Mouse (Mus musculus) forebrain, embryonic 16.5 days (tissue): ENCODE measurements around the gene Mtss1l. TPM values are rescaled to one million over a fixed set of nuclear protein-coding genes. Genes with fewer than 3 reads are reported as not detected.

ENCODE experiments used
- ATAC-seq: fragments of 200-750 bp; cut with Nextera tagmentation; 2 replicates; pipeline ENCODE4 v1.8.0; 2017; ENCODE audit warnings: mild to moderate bottlenecking, moderate library complexity
- H3K27ac ChIP-seq: fragments of 300-500 bp; sonication (generic); 2 replicates; pipeline ENCODE4 v1.5.1; 2014; ENCODE audit warnings: low read length, control low read depth
- H3K27me3 ChIP-seq: fragments of 300-500 bp; sonication (generic); replicated peaks from 2 replicates; pipeline ENCODE4 v1.6.1; 2014; ENCODE audit warnings: low read length; ENCODE audit not compliant: control insufficient read depth, insufficient read depth
- H3K36me3 ChIP-seq: fragments of 300-500 bp; sonication (generic); 2 replicates; pipeline ENCODE4 v1.6.1; 2014; ENCODE audit not compliant: control insufficient read depth, insufficient read depth
- H3K4me1 ChIP-seq: fragments of 300-500 bp; sonication (generic); replicated peaks from 2 replicates; pipeline ENCODE4 v1.6.1; 2014; ENCODE audit warnings: low read length; ENCODE audit not compliant: control insufficient read depth, insufficient read depth
- H3K4me2 ChIP-seq: fragments of 300-500 bp; sonication (generic); 2 replicates; pipeline ENCODE4 v1.6.1; 2014; ENCODE audit warnings: mild to moderate bottlenecking, low read length, control low read depth
- H3K4me3 ChIP-seq: fragments of 300-500 bp; sonication (generic); replicated peaks from 2 replicates; pipeline ENCODE4 v1.5.1; 2014; ENCODE audit warnings: mild to moderate bottlenecking, low read length, control low read depth
- H3K9ac ChIP-seq: fragments of 300-500 bp; sonication (generic); replicated peaks from 2 replicates; pipeline ENCODE4 v1.6.1; 2014; ENCODE audit warnings: low read depth, low read length, control low read depth
- H3K9me3 ChIP-seq: fragments of 300-500 bp; sonication (generic); 2 replicates; pipeline ENCODE4 v1.6.1; 2016; ENCODE audit warnings: low read length; ENCODE audit not compliant: control insufficient read depth
- WGBS: fragments of 180-500 bp; shearing (Covaris S2); extraction: QIAGEN DNeasy Blood & Tissue Kit; methylation state at CpG from one replicate; pipeline ENCODE4 v1.1.7; 2014; 5-methylcytosine and 5-hydroxymethylcytosine counted together
- polyA plus RNA-seq: library from polyadenylated mRNA; unstranded; fragments of >200 nt; fragmentation: Nextera tagmentation; extraction: Ambion mirVana; gene quantifications from 2 replicates; pipeline ENCODE4 v1.2.1, GENCODE M21; 2015

Mtss1l gene
- polyA plus RNA-seq, 1 experiment from 2014 or later, result 24.6 TPM

GRCm38 (mm10) chr8:110745162-110745561, 23.9 kb downstream of the Mtss1l start:
- 96% methylated on average over 10 of the region's 10 CpGs for WGBS
- H3K4me1 ChIP-seq, result no peaks in the 10 kb centered on the region

DNA sequence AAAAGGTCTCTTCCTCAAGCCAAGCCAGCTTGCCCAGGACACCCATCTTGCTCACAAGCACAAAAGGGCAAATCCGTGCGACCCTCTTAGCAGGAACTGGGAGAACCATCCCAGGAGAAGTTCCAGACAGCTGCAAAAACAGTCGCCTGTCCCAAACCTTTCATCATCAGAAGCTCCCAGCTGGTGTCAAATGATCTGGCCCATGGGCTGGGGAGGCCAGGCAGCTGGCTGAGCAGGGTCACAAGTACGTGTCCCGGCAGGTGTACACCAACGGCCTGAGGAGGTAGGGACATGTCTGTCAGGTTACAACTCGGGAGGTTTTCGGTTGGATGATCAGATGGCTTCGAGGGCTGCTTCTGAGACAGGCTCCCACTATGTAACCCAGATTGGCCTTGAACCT, 25.4 kb downstream of the Mtss1l start:
- Histone ChIP-seq H3K9me3 (no peaks in the 10 kb centered on the region), H3K27ac (no peak overlapping the region), H3K4me2 (no peak overlapping the region), H3K4me1 (0 out of 2 replicates have a peak, but pooled peaks cover 3% of the 10 kb centered on the region), H3K4me3 (no peak overlapping the region), H3K36me3 (no peaks in the 10 kb centered on the region), H3K27me3 (no peaks in the 10 kb centered on the region), H3K9ac (no peak overlapping the region)
- ATAC-seq, result no peak
- WGBS, result 79% methylated on average over 9 of the region's 9 CpGs

More at GRCm38 (mm10) chr8:110745162-110745561, 23.9 kb downstream of the Mtss1l start:
- no peak overlapping the region for H3K4me2 ChIP-seq
- H3K9me3 ChIP-seq, result no peaks in the 10 kb centered on the region
- H3K27me3 ChIP-seq, result no peaks in the 10 kb centered on the region
- H3K36me3 ChIP-seq, result peaks cover 1% of the 10 kb centered on the region
- H3K4me3 ChIP-seq, result no peak overlapping the region
- no peak overlapping the region for H3K27ac ChIP-seq
- no peak for ATAC-seq
- H3K9ac ChIP-seq, result no peak overlapping the region

- Histone ChIP-seq H3K27me3 (no peaks in the 10 kb centered on the region), H3K9ac (no peak overlapping the region; the same call in 1 of the 2 replicates), H3K27ac (no peak overlapping the region), H3K36me3 (no peaks in the 10 kb centered on the region), H3K4me3 (no peak overlapping the region), H3K4me1 (0 out of 2 replicates have a peak, but pooled peaks cover 3% of the 10 kb centered on the region), H3K4me2 (no peak overlapping the region), H3K9me3 (no peaks in the 10 kb centered on the region)
- peak; percentile 78 for ATAC-seq
- WGBS, result 62% methylated on average over 10 of the region's 10 CpGs
These were observed 28.4 kb downstream of the Mtss1l start for GRCm38 (mm10) chr8:110749500-110750170.

DNA sequence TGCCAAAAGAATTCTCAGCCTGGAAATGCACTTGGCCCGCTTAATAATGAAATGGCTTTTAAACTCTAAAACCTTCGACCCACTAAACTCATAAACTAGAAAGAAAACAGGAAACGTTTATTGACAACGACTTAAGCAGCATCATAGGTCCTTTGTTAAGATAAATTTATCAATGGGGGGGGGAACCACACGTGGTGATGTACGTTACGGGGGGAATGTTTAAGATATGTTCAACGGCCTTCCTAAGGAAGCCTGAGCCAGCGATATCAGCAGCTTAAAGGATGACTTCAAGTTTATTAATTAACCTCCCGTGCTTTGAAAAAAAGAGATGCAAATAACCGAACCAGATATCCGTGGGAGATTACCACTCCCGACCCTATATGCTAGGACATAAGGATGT, 29.0 kb downstream of the Mtss1l start:
- H3K27me3 ChIP-seq, result no peaks in the 10 kb centered on the region
- H3K9me3 ChIP-seq, result no peaks in the 10 kb centered on the region
- H3K36me3 ChIP-seq, result no peaks in the 10 kb centered on the region
- no peak overlapping the region for H3K4me3 ChIP-seq
- no peak overlapping the region for H3K27ac ChIP-seq
- H3K4me2 ChIP-seq, result no peak overlapping the region
- WGBS, result 42% methylated on average over 13 of the region's 13 CpGs
- no peak overlapping the region; the same call in 1 of the 2 replicates for H3K9ac ChIP-seq
- no peak for ATAC-seq
- H3K4me1 ChIP-seq, result 0 out of 2 replicates have a peak, but pooled peaks cover 3% of the 10 kb centered on the region

- no peaks in the 10 kb centered on the region for H3K27me3 ChIP-seq
- no peak overlapping the region for H3K27ac ChIP-seq
- no peak overlapping the region for H3K4me2 ChIP-seq
- no peak overlapping the region for H3K9ac ChIP-seq
- H3K9me3 ChIP-seq, result no peaks in the 10 kb centered on the region
- H3K4me1 ChIP-seq, result 0 out of 2 replicates have a peak, but pooled peaks cover 3% of the 10 kb centered on the region
- 83% methylated on average over 5 of the region's 5 CpGs for WGBS
- no peak overlapping the region for H3K4me3 ChIP-seq
- no peak for ATAC-seq
- H3K36me3 ChIP-seq, result no peaks in the 10 kb centered on the region
These were observed 30.2 kb downstream of the Mtss1l start for GRCm38 (mm10) chr8:110751490-110751889.

- no peak for ATAC-seq
These were observed 33.4 kb downstream of the Mtss1l start for GRCm38 (mm10) chr8:110754713-110755112.

DNA sequence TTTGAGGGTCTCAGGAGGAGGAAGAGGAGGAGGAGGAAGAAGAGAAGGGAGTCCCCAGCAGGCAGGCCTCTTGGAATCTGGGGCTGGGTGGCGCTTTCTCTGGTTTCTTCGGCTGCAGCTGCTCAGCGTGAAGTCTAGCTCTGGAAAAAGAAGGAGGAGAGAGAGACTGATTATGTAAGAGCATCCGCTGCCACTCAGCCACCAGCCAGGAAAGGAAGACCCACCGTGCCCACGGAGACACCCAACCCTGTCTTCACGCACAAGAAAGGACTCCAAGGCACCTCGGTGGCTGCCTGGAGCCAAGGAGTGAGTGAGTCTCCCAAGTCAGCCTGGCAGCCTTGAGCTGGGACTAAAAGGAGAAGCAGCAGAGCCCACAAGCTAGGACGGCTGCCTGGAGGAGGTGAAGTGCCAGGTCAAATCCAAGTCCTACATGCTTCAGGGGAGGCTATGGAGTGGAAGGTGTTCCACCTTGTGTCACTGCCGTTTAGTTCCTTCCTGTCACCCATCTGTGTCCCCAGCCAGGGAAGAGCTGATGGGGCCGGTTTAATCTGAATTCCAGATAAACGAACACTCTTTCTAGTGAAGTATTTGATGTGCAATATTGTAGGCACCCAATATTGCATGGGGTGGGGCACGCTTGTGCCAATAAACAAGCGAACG, 34.4 kb downstream of the Mtss1l start:
- H3K4me2 ChIP-seq, result no peak overlapping the region
- no peak overlapping the region for H3K4me3 ChIP-seq
- no peaks in the 10 kb centered on the region for H3K27me3 ChIP-seq
- 60% methylated on average over 15 of the region's 15 CpGs for WGBS
- no peaks in the 10 kb centered on the region for H3K9me3 ChIP-seq
- no peaks in the 10 kb centered on the region for H3K36me3 ChIP-seq
- no peak for ATAC-seq
- H3K4me1 ChIP-seq, result no peaks in the 10 kb centered on the region
- H3K27ac ChIP-seq, result no peak overlapping the region
- no peak overlapping the region for H3K9ac ChIP-seq

More at GRCm38 (mm10) chr8:110754713-110755112, 33.4 kb downstream of the Mtss1l start:
- Histone ChIP-seq H3K36me3 (no peaks in the 10 kb centered on the region), H3K4me1 (0 out of 2 replicates have a peak, but pooled peaks cover 3% of the 10 kb centered on the region), H3K27me3 (no peaks in the 10 kb centered on the region), H3K9me3 (no peaks in the 10 kb centered on the region), H3K27ac (no peak overlapping the region), H3K4me3 (no peak overlapping the region), H3K4me2 (no peak overlapping the region), H3K9ac (no peak overlapping the region)
- WGBS, result 61% methylated on average over 4 of the region's 4 CpGs

DNA sequence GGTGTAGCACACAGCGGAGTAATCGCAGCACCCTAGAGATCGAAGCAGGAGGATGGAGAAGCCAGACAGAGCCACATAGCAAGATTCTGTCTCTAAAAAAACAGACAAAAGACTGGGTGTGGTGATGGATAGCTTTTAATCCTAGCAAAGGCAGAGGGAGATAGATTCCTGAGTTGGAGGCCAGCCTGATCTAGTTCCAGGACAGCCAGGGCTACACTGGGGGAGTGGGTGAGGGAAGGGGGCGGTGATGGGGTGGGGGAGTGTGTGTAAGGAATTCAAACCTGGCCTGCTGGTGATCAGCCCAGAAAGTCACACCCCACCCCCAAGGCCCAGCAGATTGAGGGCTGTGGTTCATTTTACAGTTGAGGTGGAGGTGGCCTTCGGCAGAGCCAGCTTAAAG, 34.9 kb downstream of the Mtss1l start:
- Histone ChIP-seq H3K9ac (no peak overlapping the region), H3K27me3 (no peaks in the 10 kb centered on the region), H3K36me3 (no peaks in the 10 kb centered on the region), H3K27ac (no peak overlapping the region), H3K4me3 (no peak overlapping the region), H3K4me1 (no peaks in the 10 kb centered on the region), H3K9me3 (no peaks in the 10 kb centered on the region), H3K4me2 (no peak overlapping the region)
- ATAC-seq, result no peak
- 86% methylated on average over 5 of the region's 5 CpGs for WGBS

DNA sequence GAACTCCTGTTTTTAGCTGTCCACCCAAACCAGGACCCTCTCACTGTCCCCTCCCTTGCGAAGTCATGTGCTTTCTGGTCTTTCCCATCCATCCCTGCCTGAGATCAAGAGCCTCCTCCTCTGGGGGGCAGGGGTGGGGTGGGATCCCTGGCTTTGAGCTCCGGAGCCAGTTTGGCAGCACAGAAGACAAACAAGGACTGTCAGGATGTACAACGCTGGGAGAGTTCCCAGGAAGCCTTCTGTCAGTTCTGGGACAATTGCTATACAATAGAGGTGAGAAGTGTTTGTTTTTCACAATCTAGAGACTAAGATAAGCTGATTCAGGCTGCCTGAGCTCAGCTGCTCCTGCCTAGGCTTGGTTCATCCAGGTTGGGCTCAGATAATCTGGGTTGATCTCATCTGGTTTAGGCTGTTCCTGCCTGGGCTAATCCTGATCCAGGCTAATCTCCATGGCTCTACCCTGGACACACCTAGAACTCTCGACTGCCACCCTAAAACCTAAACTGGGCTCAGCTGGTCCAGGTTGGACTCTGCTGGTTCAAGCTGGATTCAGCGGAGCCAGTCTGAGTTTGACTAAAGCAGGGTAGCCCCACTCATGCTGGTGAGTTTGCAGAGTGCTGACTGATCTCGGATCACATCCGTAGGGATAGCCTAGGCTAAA, 39.1 kb downstream of the Mtss1l start:
- H3K4me3 ChIP-seq, result no peak overlapping the region
- no peak overlapping the region for H3K4me2 ChIP-seq
- no peak for ATAC-seq
- no peaks in the 10 kb centered on the region for H3K36me3 ChIP-seq
- WGBS, result 79% methylated on average over 7 of the region's 7 CpGs
- H3K9me3 ChIP-seq, result no peaks in the 10 kb centered on the region
- H3K4me1 ChIP-seq, result no peaks in the 10 kb centered on the region
- H3K27ac ChIP-seq, result no peak overlapping the region
- H3K27me3 ChIP-seq, result no peaks in the 10 kb centered on the region
- no peak overlapping the region for H3K9ac ChIP-seq
